In the genomic region with DNA sequence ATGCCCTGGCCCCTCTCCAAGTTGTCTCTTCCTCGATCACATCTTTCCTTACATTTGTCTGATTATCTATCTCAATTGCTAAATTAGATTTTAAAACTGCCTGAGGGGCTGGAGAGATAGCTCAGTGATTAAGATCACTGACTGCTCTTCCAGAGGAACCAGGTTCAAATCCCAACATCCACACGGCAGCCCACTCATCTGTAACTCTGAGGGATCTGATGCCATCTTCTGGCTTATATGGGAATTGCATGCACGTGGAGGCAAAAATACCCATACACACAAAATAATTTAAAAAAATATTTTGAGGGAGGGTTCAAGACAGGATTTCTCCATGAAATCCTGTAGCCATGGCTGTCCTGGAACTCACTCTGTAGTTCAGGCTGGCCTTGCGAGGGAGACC, we compare ENCODE assay signal across 11 mouse cellular contexts. TPM values are rescaled to one million over a fixed set of nuclear protein-coding genes. Genes with fewer than 3 reads are reported as not detected.
DNase-seq lines count a peak whose midpoint lies in the region; ATAC-seq and TF ChIP-seq lines count a peak whose summit lies in the region.
"Had no signal": no experiment of that assay in that cellular context is flagged by ENCODE, and none has a peak within 500 bp of the region (broad histone marks: within the 10 kb centered on the region; RNA-seq: fewer than 3 reads in every experiment).

No protein-coding gene starts in this region.

- in situ Hi-C loops in ES-E14 (cut with MboI; ENCODE audit: low sequenced_read_pairs in 2 of 2, unreplicated experiment in 2 of 2), result no loop called here

- DNase-seq in forebrain, postnatal 0 days, result no peak
- no peak for DNase-seq in forebrain, embryonic 11.5 days (ENCODE audit: low spot score)
- peak in 1 of 3 experiments; percentile 32 for DNase-seq in liver, embryonic 14.5 days (ENCODE audit: low read depth in 3 of 3, low spot score in 3 of 3)
- DNase-seq in ES-E14 (ENCODE audit: low read depth, low spot score), result no peak
- DNase-seq in induced T-regulatory cell, adult 2 months (ENCODE audit: low read depth), result peak; percentile 67
- DNase-seq in gastrocnemius, postnatal 25 days, result no peak
- DNase-seq: heart, adult 18-20 months had no signal

- no peaks in the 10 kb centered on the region for H3K9me3 ChIP-seq in forebrain, postnatal 0 days (ENCODE audit: low read length)
- H3K9me3 ChIP-seq in forebrain, embryonic 11.5 days (ENCODE audit: control insufficient read depth, low read length), result no peaks in the 10 kb centered on the region
- H3K9me3 ChIP-seq in liver, embryonic 14.5 days (ENCODE audit: control insufficient read depth, low read length), result no peaks in the 10 kb centered on the region
- H3K9me3 ChIP-seq in liver, embryonic 12.5 days (replicated peaks), result no peaks in the 10 kb centered on the region
- H3K9me3 ChIP-seq in ES-E14 (ENCODE audit: control insufficient read depth, insufficient read depth, low read depth, low read length), result no peaks in the 10 kb centered on the region
- H3K9me3 ChIP-seq: midbrain, embryonic 13.5 days had no signal

- no peak overlapping the region for H3K4me3 ChIP-seq in forebrain, postnatal 0 days (ENCODE audit: low read depth, low read length)
- no peak overlapping the region for H3K4me3 ChIP-seq in forebrain, embryonic 11.5 days (ENCODE audit: low read depth, low read length)
- H3K4me3 ChIP-seq in liver, embryonic 14.5 days (ENCODE audit: insufficient read depth in 1 of 2, low read depth in 2 of 2, low read length in 2 of 2), result no peak overlapping the region
- H3K4me3 ChIP-seq in liver, embryonic 12.5 days, result no peak overlapping the region
- no peak overlapping the region for H3K4me3 ChIP-seq in ES-E14 (ENCODE audit: insufficient read depth in 1 of 2, low read depth in 1 of 2, low read length in 2 of 2, poor library complexity in 1 of 2, severe bottlenecking in 1 of 2)
- H3K4me3 ChIP-seq: midbrain, embryonic 13.5 days had no signal

- no peak overlapping the region for H3K9ac ChIP-seq in forebrain, postnatal 0 days
- H3K9ac ChIP-seq in forebrain, embryonic 11.5 days (ENCODE audit: low read length), result no peak overlapping the region
- no peak overlapping the region for H3K9ac ChIP-seq in liver, embryonic 14.5 days (replicated peaks)
- H3K9ac ChIP-seq in liver, embryonic 12.5 days, result no peak overlapping the region
- no peak overlapping the region for H3K9ac ChIP-seq in ES-E14 (ENCODE audit: insufficient read depth, low read depth, low read length, poor library complexity, severe bottlenecking)
- H3K9ac ChIP-seq: midbrain, embryonic 13.5 days had no signal

- no peaks in the 10 kb centered on the region for H3K27me3 ChIP-seq in forebrain, postnatal 0 days (ENCODE audit: insufficient read depth, low read length)
- H3K27me3 ChIP-seq in forebrain, embryonic 11.5 days (ENCODE audit: control insufficient read depth, insufficient read depth, low read length), result no peaks in the 10 kb centered on the region
- H3K27me3 ChIP-seq in liver, embryonic 14.5 days (ENCODE audit: control insufficient read depth, insufficient read depth, low read length), result no peaks in the 10 kb centered on the region
- H3K27me3 ChIP-seq in liver, embryonic 12.5 days (replicated peaks), result no peaks in the 10 kb centered on the region
- H3K27me3 ChIP-seq: midbrain, embryonic 13.5 days had no signal

- H3K27ac ChIP-seq in forebrain, postnatal 0 days (ENCODE audit: low read depth, low read length), result no peak overlapping the region
- H3K27ac ChIP-seq in forebrain, embryonic 11.5 days (ENCODE audit: low read depth, low read length), result no peak overlapping the region
- no peak overlapping the region for H3K27ac ChIP-seq in liver, embryonic 14.5 days
- H3K27ac ChIP-seq in liver, embryonic 12.5 days, result no peak overlapping the region
- no peak overlapping the region for H3K27ac ChIP-seq in ES-E14 (ENCODE audit: insufficient read depth, low read depth, low read length, poor library complexity, severe bottlenecking)
- H3K27ac ChIP-seq: midbrain, embryonic 13.5 days had no signal

- H3K4me2 ChIP-seq in forebrain, postnatal 0 days (ENCODE audit: low read depth), result no peak overlapping the region
- no peak overlapping the region for H3K4me2 ChIP-seq in forebrain, embryonic 11.5 days (ENCODE audit: low read depth, low read length, severe bottlenecking)
- H3K4me2 ChIP-seq in liver, embryonic 14.5 days (ENCODE audit: low read depth), result no peak overlapping the region
- H3K4me2 ChIP-seq in liver, embryonic 12.5 days, result no peak overlapping the region
- H3K4me2 ChIP-seq: midbrain, embryonic 13.5 days had no signal

- no peaks in the 10 kb centered on the region for H3K36me3 ChIP-seq in forebrain, postnatal 0 days (ENCODE audit: insufficient read depth)
- H3K36me3 ChIP-seq in forebrain, embryonic 11.5 days (ENCODE audit: control insufficient read depth, insufficient read depth, low read length), result no peaks in the 10 kb centered on the region
- H3K36me3 ChIP-seq in liver, embryonic 14.5 days (replicated peaks; ENCODE audit: control insufficient read depth, insufficient read depth, low read depth), result no peaks in the 10 kb centered on the region
- no peaks in the 10 kb centered on the region for H3K36me3 ChIP-seq in liver, embryonic 12.5 days
- H3K36me3 ChIP-seq in ES-E14 (ENCODE audit: control insufficient read depth, insufficient read depth, low read length, poor library complexity, severe bottlenecking), result no peaks in the 10 kb centered on the region
- H3K36me3 ChIP-seq: midbrain, embryonic 13.5 days had no signal

- WGBS in forebrain, postnatal 0 days, result 64% methylated on average over 4 of the region's 4 CpGs
- 64% methylated on average over 4 of the region's 4 CpGs for WGBS in forebrain, embryonic 11.5 days
- 58% methylated on average over 4 of the region's 4 CpGs for WGBS in liver, embryonic 14.5 days (ENCODE audit: insufficient replicate concordance)
- 51% methylated on average over 4 of the region's 4 CpGs for WGBS in liver, embryonic 12.5 days (ENCODE audit: insufficient replicate concordance)

- TF ChIP-seq CTCF in forebrain, postnatal 0 days (IDR thresholded peaks at IDR 0.05; ENCODE audit: low read depth), result peak; percentile 65
- TF ChIP-seq CTCF in liver, embryonic 14.5 days (IDR thresholded peaks at IDR 0.05; ENCODE audit: low read depth), result peak; percentile 76

- TF ChIP-seq EP300 in liver, embryonic 14.5 days (IDR thresholded peaks at IDR 0.05; ENCODE audit: low read depth), result no peak

- H3K4me1 ChIP-seq in forebrain, postnatal 0 days (ENCODE audit: insufficient read depth), result no peaks in the 10 kb centered on the region
- H3K4me1 ChIP-seq in forebrain, embryonic 11.5 days (replicated peaks; ENCODE audit: control insufficient read depth, insufficient read depth, low read length), result no peaks in the 10 kb centered on the region
- peaks cover 19 to 24% of the 10 kb centered on the region in 2 experiments for H3K4me1 ChIP-seq in liver, embryonic 14.5 days (replicated peaks; ENCODE audit: control insufficient read depth in 2 of 2, insufficient read depth in 2 of 2, low read length in 1 of 2)
- H3K4me1 ChIP-seq in liver, embryonic 12.5 days, result peaks cover 58% of the 10 kb centered on the region
- H3K4me1 ChIP-seq in ES-E14 (ENCODE audit: control insufficient read depth in 2 of 2, insufficient read depth in 2 of 2, low read length in 2 of 2, poor library complexity in 1 of 2), result peaks cover 0 to 6% of the 10 kb centered on the region in 2 experiments; a peak in 1 of 4 replicates

- ATAC-seq in forebrain, postnatal 0 days, result no peak
- no peak for ATAC-seq in forebrain, embryonic 11.5 days (replicated peaks; ENCODE audit: low FRiP score)
- ATAC-seq in liver, embryonic 14.5 days (ENCODE audit: insufficient read depth), result no peak
- no peak for ATAC-seq in liver, embryonic 12.5 days
- no peak for ATAC-seq in monocyte, adult 5-6 weeks (replicated peaks; ENCODE audit: insufficient number of reproducible peaks, low FRiP score, low TSS enrichment, poor library complexity, severe bottlenecking)
- ATAC-seq: intestine, embryonic 16.5 days; midbrain, embryonic 13.5 days had no signal

RNA-seq across cellular contexts. Expression of a gene that starts 8.1 kb away (rescaled TPM):
- 9.9 and 14.2 TPM in 2 replicates for total RNA-seq in forebrain, postnatal 0 days (2014; rRNA removed)
- 8.6 and 10.2 TPM in 2 replicates for polyA plus RNA-seq in forebrain, postnatal 0 days (2015; fragmentation: Nextera tagmentation; extraction: Ambion mirVana)
- 10.1 and 10.7 TPM in 2 replicates for polyA plus RNA-seq in forebrain, embryonic 11.5 days (2014; fragmentation: Nextera tagmentation; extraction: Ambion mirVana)
- 2.2 and 2.4 TPM in 2 replicates for polyA plus RNA-seq in liver, embryonic 14.5 days (2012; rRNA removed)
- polyA plus RNA-seq in liver, embryonic 14.5 days (2014; fragmentation: Nextera tagmentation; extraction: Ambion mirVana), result 1.1 TPM in 2 replicates
- polyA plus RNA-seq in liver, embryonic 12.5 days (2016; fragmentation: Nextera tagmentation; extraction: Ambion mirVana), result 3.2 and 3.5 TPM in 2 replicates
- 2.1 and 2.2 TPM in 2 replicates for total RNA-seq in ES-E14 (2012; rRNA removed)
- 0.64 to 0.97 TPM (median 0.95 TPM) in 3 replicates for total RNA-seq in monocyte, adult 5-6 weeks (2017)
- under 1 TPM; 0.15 to 0.35 TPM for total RNA-seq in gastrocnemius, postnatal 25 days (2021)

RNA-seq across cellular contexts. Expression of a gene that starts 8.2 kb away (rescaled TPM):
- total RNA-seq in forebrain, postnatal 0 days (2014; rRNA removed), result 2.2 and 2.6 TPM in 2 replicates
- polyA plus RNA-seq in forebrain, postnatal 0 days (2015; fragmentation: Nextera tagmentation; extraction: Ambion mirVana), result 2.0 and 2.9 TPM in 2 replicates
- polyA plus RNA-seq in forebrain, embryonic 11.5 days (2014; fragmentation: Nextera tagmentation; extraction: Ambion mirVana), result 0.90 and 1.1 TPM in 2 replicates
- 5.3 and 5.8 TPM in 2 replicates for polyA plus RNA-seq in liver, embryonic 14.5 days (2012; rRNA removed)
- 3.2 and 4.6 TPM in 2 replicates for polyA plus RNA-seq in liver, embryonic 14.5 days (2014; fragmentation: Nextera tagmentation; extraction: Ambion mirVana)
- polyA plus RNA-seq in liver, embryonic 12.5 days (2016; fragmentation: Nextera tagmentation; extraction: Ambion mirVana), result 7.5 and 7.7 TPM in 2 replicates
- total RNA-seq in ES-E14 (2012; rRNA removed), result 1.2 and 1.9 TPM in 2 replicates
- total RNA-seq in monocyte, adult 5-6 weeks (2017), result 64.4 to 73.5 TPM (median 69.7 TPM) in 3 replicates
- 1 to 10 TPM in 1 of 2 experiments, under 1 TPM in 1; 0.59 to 1.3 TPM for total RNA-seq in gastrocnemius, postnatal 25 days (2021)

RNA-seq across cellular contexts. Expression of a gene that starts 10.8 kb away (rescaled TPM):
- 8.5 and 13.3 TPM in 2 replicates for total RNA-seq in forebrain, postnatal 0 days (2014; rRNA removed)
- polyA plus RNA-seq in forebrain, postnatal 0 days (2015; fragmentation: Nextera tagmentation; extraction: Ambion mirVana), result 9.0 and 10.3 TPM in 2 replicates
- 20.4 and 24.5 TPM in 2 replicates for polyA plus RNA-seq in forebrain, embryonic 11.5 days (2014; fragmentation: Nextera tagmentation; extraction: Ambion mirVana)
- polyA plus RNA-seq in liver, embryonic 14.5 days (2012; rRNA removed), result 5.9 and 6.7 TPM in 2 replicates
- 6.6 and 8.4 TPM in 2 replicates for polyA plus RNA-seq in liver, embryonic 14.5 days (2014; fragmentation: Nextera tagmentation; extraction: Ambion mirVana)
- 22.1 and 24.2 TPM in 2 replicates for polyA plus RNA-seq in liver, embryonic 12.5 days (2016; fragmentation: Nextera tagmentation; extraction: Ambion mirVana)
- total RNA-seq in ES-E14 (2012; rRNA removed), result 33.4 and 35.7 TPM in 2 replicates
- total RNA-seq in monocyte, adult 5-6 weeks (2017), result 32.8 to 50.6 TPM (median 34.5 TPM) in 3 replicates
- 1 to 10 TPM; 3.7 to 6.4 TPM for total RNA-seq in gastrocnemius, postnatal 25 days (2021)

RNA-seq across cellular contexts. Expression of a gene that starts 27.0 kb away (rescaled TPM):
- 52.8 and 64.5 TPM in 2 replicates for total RNA-seq in forebrain, postnatal 0 days (2014; rRNA removed)
- polyA plus RNA-seq in forebrain, postnatal 0 days (2015; fragmentation: Nextera tagmentation; extraction: Ambion mirVana), result 56.8 and 60.1 TPM in 2 replicates
- polyA plus RNA-seq in forebrain, embryonic 11.5 days (2014; fragmentation: Nextera tagmentation; extraction: Ambion mirVana), result 232 and 246 TPM in 2 replicates
- 35.3 and 36.0 TPM in 2 replicates for polyA plus RNA-seq in liver, embryonic 14.5 days (2012; rRNA removed)
- 45.1 and 54.5 TPM in 2 replicates for polyA plus RNA-seq in liver, embryonic 14.5 days (2014; fragmentation: Nextera tagmentation; extraction: Ambion mirVana)
- polyA plus RNA-seq in liver, embryonic 12.5 days (2016; fragmentation: Nextera tagmentation; extraction: Ambion mirVana), result 73.2 and 74.9 TPM in 2 replicates
- 37.9 and 39.5 TPM in 2 replicates for total RNA-seq in ES-E14 (2012; rRNA removed)
- total RNA-seq in monocyte, adult 5-6 weeks (2017), result 50.3 to 76.6 TPM (median 76.0 TPM) in 3 replicates
- total RNA-seq in gastrocnemius, postnatal 25 days (2021), result 10 to 100 TPM; 80.6 to 83.5 TPM

RNA-seq across cellular contexts. Expression of a gene that starts 38.8 kb away (rescaled TPM):
- total RNA-seq in forebrain, postnatal 0 days (2014; rRNA removed), result 13.3 and 18.4 TPM in 2 replicates
- polyA plus RNA-seq in forebrain, postnatal 0 days (2015; fragmentation: Nextera tagmentation; extraction: Ambion mirVana), result 13.5 and 15.6 TPM in 2 replicates
- polyA plus RNA-seq in forebrain, embryonic 11.5 days (2014; fragmentation: Nextera tagmentation; extraction: Ambion mirVana), result 1.8 and 2.5 TPM in 2 replicates
- polyA plus RNA-seq in liver, embryonic 14.5 days (2012; rRNA removed), result 2.2 and 2.3 TPM in 2 replicates
- polyA plus RNA-seq in liver, embryonic 14.5 days (2014; fragmentation: Nextera tagmentation; extraction: Ambion mirVana), result 1.6 and 2.1 TPM in 2 replicates
- polyA plus RNA-seq in liver, embryonic 12.5 days (2016; fragmentation: Nextera tagmentation; extraction: Ambion mirVana), result 3.4 and 3.6 TPM in 2 replicates
- 0.42 and 0.76 TPM in 2 replicates for total RNA-seq in ES-E14 (2012; rRNA removed)
- total RNA-seq in monocyte, adult 5-6 weeks (2017), result 14.7 to 32.1 TPM (median 27.0 TPM) in 3 replicates
- 10 to 100 TPM; 12.0 to 13.0 TPM for total RNA-seq in gastrocnemius, postnatal 25 days (2021)

Comparison
In these comparisons a context has a peak if more than half of its experiments do, and no peak if none do; other contexts are left out.
1. RNA of a gene that starts 8.2 kb away (total RNA-seq): 64.4 to 73.5 TPM in monocyte, adult 5-6 weeks; 2.2 to 2.6 TPM in forebrain, postnatal 0 days, 0.59 to 1.3 TPM in gastrocnemius, postnatal 25 days and 1.2 to 1.9 TPM in ES-E14; every median in the first group is over 10 times any median in the second.